Mouse (Mus musculus) sigmoid colon, adult 10 weeks (tissue): ENCODE data around the gene Ptgdr. TPM values are rescaled to one million over a fixed set of nuclear protein-coding genes. Genes with fewer than 3 reads are reported as not detected.

ENCODE experiments used
- polyA plus RNA-seq: library from polyadenylated mRNA; stranded (reverse); fragments of 350-450 nt; fragmentation: Illumina TruSeq; extraction: RNeasy Lipid Tissue Mini Kit (QIAGEN cat#74804); gene quantifications from one replicate; pipeline ENCODE4 v1.2.3, GENCODE M21; 2014; ENCODE audit warnings: low read depth, low replicate concordance

Gene Ptgdr
- not detected for polyA plus RNA-seq

GRCm38 (mm10) chr14:44858868-44859613 is at the start of gene Ptgdr:
Gene Ptgdr (minus strand): TSS chr14:44859375.

Other genes starting within 250 kb of the Ptgdr start
- gene Gm5624, start 231.4 kb downstream of the Ptgdr start, polyA plus RNA-seq, result not detected
- not detected for gene Gm8257, start 152.9 kb downstream of the Ptgdr start, polyA plus RNA-seq
- not detected for gene Gm8267, start 109.0 kb downstream of the Ptgdr start, polyA plus RNA-seq
- 3.0 TPM for gene Ptger2, start 128.8 kb upstream of the Ptgdr start, polyA plus RNA-seq